Comparison of ENCODE assay signal across 1 mouse cellular context in the genomic region with DNA sequence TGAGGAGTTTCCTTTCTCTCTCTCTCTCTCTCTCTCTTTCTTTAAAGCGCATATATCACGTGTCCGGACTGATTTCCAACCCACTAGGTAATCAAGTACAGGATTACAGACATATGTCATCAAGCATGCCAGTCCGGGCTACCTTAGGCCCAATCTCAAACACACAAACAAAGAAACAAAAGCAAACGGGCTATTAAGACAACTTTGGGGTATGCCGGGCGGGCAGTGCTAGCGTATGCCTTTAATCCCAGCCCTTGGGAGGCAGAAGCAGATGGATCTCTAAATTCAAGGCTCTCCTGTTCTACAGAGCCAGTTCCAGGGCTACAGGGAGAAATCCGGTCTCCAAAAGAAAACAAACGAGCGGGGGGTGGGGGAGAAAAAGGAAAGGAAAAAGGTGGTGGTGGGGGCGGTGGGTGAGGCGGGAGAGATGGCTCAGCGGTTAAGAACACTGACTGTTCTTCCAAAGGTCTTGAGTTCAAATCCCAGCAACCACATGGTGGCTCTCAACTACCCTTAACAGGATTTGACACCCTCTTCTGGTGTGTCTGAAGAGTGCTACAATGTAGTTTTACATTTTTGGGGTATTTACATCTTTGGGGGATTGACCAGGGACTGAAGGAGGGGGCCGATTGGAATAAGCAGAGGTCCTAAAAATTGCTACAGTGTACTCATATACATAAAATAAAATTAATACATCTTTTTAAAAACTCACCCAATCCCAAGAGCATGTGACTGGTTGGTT.
TF ChIP-seq lines count a peak whose summit lies in the region.

No protein-coding gene starts in this region.

TF ChIP-seq in MEL, 35 proteins besides CTCF, POLR2A, EP300 and RAD21 (continued from another document):
- TF ChIP-seq E2F4 (IDR thresholded peaks at IDR 0.05; ENCODE audit: borderline replicate concordance, low read depth, low read length) (no peak; the same call in 1 of the 2 replicates), GABPA (IDR thresholded peaks at IDR 0.05; ENCODE audit: low read depth, low read length) (no peak), SMC3 (IDR thresholded peaks at IDR 0.05; ENCODE audit: low read depth, low read length) (no peak), CHD2 (IDR thresholded peaks at IDR 0.05; ENCODE audit: low read length) (no peak), NRF1 (IDR thresholded peaks at IDR 0.05; ENCODE audit: insufficient read depth, low read depth, low read length, poor library complexity, severe bottlenecking) (no peak), KAT2A (conservative IDR thresholded peaks at IDR 0.05; ENCODE audit: low read depth, low read length) (no peak), TBP (IDR thresholded peaks at IDR 0.05; ENCODE audit: low read depth, low read length) (peak; percentile 20; the same call in 1 of the 2 replicates), ZKSCAN1 (IDR thresholded peaks at IDR 0.05; ENCODE audit: low read depth, low read length) (no peak), ZNF384 (IDR thresholded peaks at IDR 0.05; ENCODE audit: low read depth, low read length) (no peak), ZC3H11A (IDR thresholded peaks at IDR 0.05; ENCODE audit: low read depth, low read length) (no peak), USF1 (IDR thresholded peaks at IDR 0.05; ENCODE audit: low read depth, low read length) (peak; percentile 75), POLR2AphosphoS2 (IDR thresholded peaks at IDR 0.05; ENCODE audit: low read length) (no peak; the same call in 1 of the 2 replicates), ZMIZ1 (IDR thresholded peaks at IDR 0.05; ENCODE audit: low read depth, low read length) (no peak; the same call in 1 of the 2 replicates), MEF2A (IDR thresholded peaks at IDR 0.05; ENCODE audit: extremely low read depth, insufficient replicate concordance, low read depth, low read length, poor library complexity, severe bottlenecking) (no peak), RCOR1 (IDR thresholded peaks at IDR 0.05; ENCODE audit: low read depth, low read length) (0 out of 2 replicates have a peak, but pooled peaks have one; percentile 9), ELF1 (IDR thresholded peaks at IDR 0.05; ENCODE audit: low read depth, low read length) (no peak), BHLHE40 (IDR thresholded peaks at IDR 0.05; ENCODE audit: borderline replicate concordance, low read depth, low read length) (peak; percentile 55; the same call in 1 of the 2 replicates), SIN3A (IDR thresholded peaks at IDR 0.05; ENCODE audit: low read length) (peak; percentile 11; the same call in 1 of the 2 replicates)
TF ChIP-seq in MEL: peak in this region for 5.
